Mouse (Mus musculus) cerebellum, postnatal 25 days (tissue): ENCODE results near the gene Anxa11.
"Not testable (repeated sequence)": the region's sequence is repeated elsewhere in the genome, so short reads cannot be mapped to it uniquely, and the experiment has no call there.

Experiments used
- DNase-seq, 2 experiments: peaks; one replicate each; pipeline ENCODE4 v3.0.0; 2021; ENCODE audit warnings: mixed read lengths in 2 of 2

Gene Anxa11

GRCm38 (mm10) chr14:25842688-25843003 is 690 bp downstream of the Anxa11 start:
- no peak for DNase-seq

GRCm38 (mm10) chr14:25844372-25844771 is 2.4 kb downstream of the Anxa11 start:
- no peak for DNase-seq

- DNase-seq, result no peak
These were observed 4.0 kb downstream of the Anxa11 start for GRCm38 (mm10) chr14:25845832-25846383.

- no peak for DNase-seq
These were observed 4.6 kb downstream of the Anxa11 start for GRCm38 (mm10) chr14:25846516-25846915.

- no peak for DNase-seq
These were observed 5.7 kb downstream of the Anxa11 start for GRCm38 (mm10) chr14:25847660-25848059.

GRCm38 (mm10) chr14:25848237-25848636 is 6.3 kb downstream of the Anxa11 start:
- no peak for DNase-seq

- not testable (repeated sequence) for DNase-seq
These were observed 6.8 kb downstream of the Anxa11 start for GRCm38 (mm10) chr14:25848708-25849107.

- DNase-seq, result no peak
These were observed 8.5 kb downstream of the Anxa11 start for GRCm38 (mm10) chr14:25850433-25850832.

- DNase-seq, result no peak
These were observed 9.2 kb downstream of the Anxa11 start for GRCm38 (mm10) chr14:25851189-25851588.

- DNase-seq, result no peak
These were observed 10.2 kb downstream of the Anxa11 start for GRCm38 (mm10) chr14:25852121-25852561.

- no peak for DNase-seq
These were observed 11.3 kb downstream of the Anxa11 start for GRCm38 (mm10) chr14:25853295-25853694.

- no peak for DNase-seq
These were observed 11.9 kb downstream of the Anxa11 start for GRCm38 (mm10) chr14:25853717-25854452.

- no peak for DNase-seq
These were observed 13.4 kb downstream of the Anxa11 start for GRCm38 (mm10) chr14:25855241-25855885.

- DNase-seq, result no peak
These were observed 15.2 kb downstream of the Anxa11 start for GRCm38 (mm10) chr14:25857168-25857621.

GRCm38 (mm10) chr14:25857940-25858339 is 16.0 kb downstream of the Anxa11 start:
- no peak for DNase-seq

- DNase-seq, result no peak
These were observed 20.0 kb downstream of the Anxa11 start for GRCm38 (mm10) chr14:25861771-25862530.

- DNase-seq, result no peak
These were observed 21.8 kb downstream of the Anxa11 start for GRCm38 (mm10) chr14:25863721-25864120.

- no peak for DNase-seq
These were observed 23.3 kb downstream of the Anxa11 start for GRCm38 (mm10) chr14:25865251-25865650.

- no peak for DNase-seq
These were observed 24.4 kb downstream of the Anxa11 start for GRCm38 (mm10) chr14:25866384-25866783.

- DNase-seq, result no peak
These were observed 24.9 kb downstream of the Anxa11 start for GRCm38 (mm10) chr14:25866832-25867231.

GRCm38 (mm10) chr14:25867834-25868233 is 25.9 kb downstream of the Anxa11 start:
- DNase-seq, result no peak

- no peak for DNase-seq
These were observed 26.8 kb downstream of the Anxa11 start for GRCm38 (mm10) chr14:25868706-25869105.

- DNase-seq, result no peak
These were observed 27.4 kb downstream of the Anxa11 start for GRCm38 (mm10) chr14:25869135-25869878.
